ENCODE assay signal across 8 mouse cellular contexts in the genomic region with DNA sequence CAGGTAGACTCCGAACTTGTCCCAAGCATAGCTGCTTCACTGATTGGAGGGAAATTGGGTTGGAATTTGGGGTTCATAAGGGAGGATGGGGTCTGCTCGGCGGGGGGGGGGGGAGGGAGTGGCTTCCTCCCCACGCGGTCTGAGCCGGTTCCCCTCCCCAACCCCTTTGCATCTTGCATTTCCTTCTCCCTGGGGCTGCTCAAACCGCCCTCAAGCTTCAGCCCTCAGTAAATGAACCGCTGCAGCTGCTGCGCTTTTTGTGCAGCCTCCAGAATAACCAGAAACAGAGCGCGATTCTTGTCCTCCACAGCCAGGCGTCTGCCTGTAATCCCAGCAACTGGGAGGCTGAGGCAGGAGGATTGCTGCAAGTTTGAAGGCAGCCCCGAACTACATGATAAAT. TPM values are rescaled to one million over a fixed set of nuclear protein-coding genes. Genes with fewer than 3 reads are reported as not detected.
DNase-seq lines count a peak whose midpoint lies in the region; ATAC-seq and TF ChIP-seq lines count a peak whose summit lies in the region.

No protein-coding gene starts in this region.

- TF ChIP-seq POLR2A in lung, adult 2 months (IDR thresholded peaks at IDR 0.05; ENCODE audit: borderline replicate concordance, extremely low read depth, low read depth, low read length), result no peak
- no peak for TF ChIP-seq POLR2A in olfactory bulb, adult 2 months (IDR thresholded peaks at IDR 0.05; ENCODE audit: insufficient read depth, low read depth, low read length)

- WGBS in forebrain, embryonic 13.5 days, result 27% methylated on average over 13 of the region's 13 CpGs
- 24% methylated on average over 13 of the region's 13 CpGs for WGBS in forebrain, embryonic 15.5 days
- whole genome bisulfite sequencing in lung, adult 2 months, result 21% methylated on average over 13 of the region's 13 CpGs
- WGBS in hindbrain, embryonic 14.5 days, result 20% methylated on average over 12 of the region's 13 CpGs
- WGBS in olfactory bulb, adult 2 months, result 25% methylated on average over 13 of the region's 13 CpGs

- DNase-seq in lung, postnatal 36 days, result peak; percentile 12
- DNase-seq in lung, adult 2 months, result no peak
- DNase-seq in hindbrain, embryonic 14.5 days (ENCODE audit: low spot score), result no peak
- DNase-seq in cerebellum, postnatal 14 days, result no peak

- H3K27ac ChIP-seq in forebrain, embryonic 13.5 days, result no peak overlapping the region
- no peak overlapping the region for H3K27ac ChIP-seq in forebrain, embryonic 15.5 days (replicated peaks)
- H3K27ac ChIP-seq in hindbrain, embryonic 14.5 days, result no peak overlapping the region
- H3K27ac ChIP-seq in olfactory bulb, adult 2 months (ENCODE audit: insufficient read depth, low read depth, low read length), result no peak overlapping the region

- H3K36me3 ChIP-seq in forebrain, embryonic 13.5 days (ENCODE audit: poor library complexity, severe bottlenecking), result no peaks in the 10 kb centered on the region
- H3K36me3 ChIP-seq in forebrain, embryonic 15.5 days, result no peaks in the 10 kb centered on the region
- H3K36me3 ChIP-seq in hindbrain, embryonic 14.5 days (replicated peaks; ENCODE audit: control insufficient read depth, insufficient read depth), result no peaks in the 10 kb centered on the region

- H3K9ac ChIP-seq in forebrain, embryonic 13.5 days, result no peak overlapping the region
- H3K9ac ChIP-seq in forebrain, embryonic 15.5 days (replicated peaks), result no peak overlapping the region
- no peak overlapping the region for H3K9ac ChIP-seq in hindbrain, embryonic 14.5 days

- H3K27me3 ChIP-seq in forebrain, embryonic 13.5 days, result peaks cover 32% of the 10 kb centered on the region
- peaks cover 18% of the 10 kb centered on the region for H3K27me3 ChIP-seq in forebrain, embryonic 15.5 days
- H3K27me3 ChIP-seq in hindbrain, embryonic 14.5 days (ENCODE audit: control insufficient read depth, insufficient read depth, low read length), result peaks cover 23% of the 10 kb centered on the region

- no peak for TF ChIP-seq CTCF in lung, adult 2 months (IDR thresholded peaks at IDR 0.05; ENCODE audit: insufficient read depth, low read length)
- TF ChIP-seq CTCF in olfactory bulb, adult 2 months (IDR thresholded peaks at IDR 0.05; ENCODE audit: insufficient read depth, low read depth, low read length), result no peak

- no peak for ATAC-seq in forebrain, embryonic 13.5 days
- ATAC-seq in forebrain, embryonic 15.5 days (replicated peaks), result no peak
- no peak for ATAC-seq in hindbrain, embryonic 14.5 days (ENCODE audit: low FRiP score)
- ATAC-seq in erythroid progenitor cell, adult 5-6 weeks (replicated peaks; ENCODE audit: low FRiP score, poor library complexity, severe bottlenecking), result no peak

- peaks cover 6% of the 10 kb centered on the region for H3K4me1 ChIP-seq in forebrain, embryonic 13.5 days
- H3K4me1 ChIP-seq in forebrain, embryonic 15.5 days, result peaks cover 7% of the 10 kb centered on the region
- H3K4me1 ChIP-seq in lung, adult 2 months (ENCODE audit: control insufficient read depth, insufficient read depth, low read length), result peaks cover 7% of the 10 kb centered on the region
- no peaks in the 10 kb centered on the region; the same call in 1 of the 2 replicates for H3K4me1 ChIP-seq in hindbrain, embryonic 14.5 days (replicated peaks; ENCODE audit: control insufficient read depth, insufficient read depth, low read length)
- H3K4me1 ChIP-seq in olfactory bulb, adult 2 months (ENCODE audit: control insufficient read depth, insufficient read depth, low read length), result peaks cover 15% of the 10 kb centered on the region

- no peak overlapping the region for H3K4me3 ChIP-seq in forebrain, embryonic 13.5 days
- H3K4me3 ChIP-seq in forebrain, embryonic 15.5 days, result no peak overlapping the region
- no peak overlapping the region for H3K4me3 ChIP-seq in lung, adult 2 months (replicated peaks; ENCODE audit: extremely low read depth, low read depth, low read length)
- no peak overlapping the region for H3K4me3 ChIP-seq in hindbrain, embryonic 14.5 days (replicated peaks; ENCODE audit: low read length)
- H3K4me3 ChIP-seq in olfactory bulb, adult 2 months (ENCODE audit: insufficient read depth, low read depth, low read length), result 0 out of 2 replicates have a peak overlapping the region, but pooled peaks have one; percentile 8

- peak overlapping the region; percentile 59; the same call in 1 of the 2 replicates for H3K4me2 ChIP-seq in forebrain, embryonic 13.5 days
- H3K4me2 ChIP-seq in forebrain, embryonic 15.5 days (replicated peaks), result no peak overlapping the region
- H3K4me2 ChIP-seq in hindbrain, embryonic 14.5 days (replicated peaks), result peak overlapping the region; percentile 52; the same call in 1 of the 2 replicates

- H3K9me3 ChIP-seq in forebrain, embryonic 13.5 days (replicated peaks), result no peaks in the 10 kb centered on the region; the same call in 1 of the 2 replicates
- no peaks in the 10 kb centered on the region for H3K9me3 ChIP-seq in forebrain, embryonic 15.5 days
- H3K9me3 ChIP-seq in hindbrain, embryonic 14.5 days (ENCODE audit: control insufficient read depth, low read length), result no peaks in the 10 kb centered on the region

RNA-seq across cellular contexts. Expression of a gene that starts 12.2 kb away (rescaled TPM):
- 2.7 and 3.3 TPM in 2 replicates for polyA plus RNA-seq in forebrain, embryonic 13.5 days (2015; fragmentation: Nextera tagmentation; extraction: Ambion mirVana)
- 4.4 and 5.3 TPM in 2 replicates for polyA plus RNA-seq in forebrain, embryonic 15.5 days (2015; fragmentation: Nextera tagmentation; extraction: Ambion mirVana)
- 13.3 and 14.8 TPM in 2 replicates for polyA plus RNA-seq in lung, adult 2 months (2012; rRNA removed)
- 3.7 and 3.9 TPM in 2 replicates for polyA plus RNA-seq in hindbrain, embryonic 14.5 days (2014; fragmentation: Nextera tagmentation; extraction: Ambion mirVana)
- not detected in 2 replicates for polyA plus RNA-seq in olfactory bulb, adult 2 months (2012; ENCODE audit: insufficient read depth, insufficient read length, low replicate concordance, missing spikeins)
- total RNA-seq in erythroid progenitor cell, adult 5-6 weeks (2015; ENCODE audit: low replicate concordance), result 2.2 TPM in 1 of 2 replicates, not detected in the other
- total RNA-seq in erythroid progenitor cell, adult 5-6 weeks (2017; ENCODE audit: low replicate concordance), result 0.13 and 1.2 TPM in 2 replicates

RNA-seq across cellular contexts. Expression of a gene that starts 31.4 kb away (rescaled TPM):
- 21.2 and 25.1 TPM in 2 replicates for polyA plus RNA-seq in forebrain, embryonic 13.5 days (2015; fragmentation: Nextera tagmentation; extraction: Ambion mirVana)
- polyA plus RNA-seq in forebrain, embryonic 15.5 days (2015; fragmentation: Nextera tagmentation; extraction: Ambion mirVana), result 26.3 and 28.2 TPM in 2 replicates
- polyA plus RNA-seq in lung, adult 2 months (2012; rRNA removed), result 31.6 and 31.7 TPM in 2 replicates
- 19.1 and 19.8 TPM in 2 replicates for polyA plus RNA-seq in hindbrain, embryonic 14.5 days (2014; fragmentation: Nextera tagmentation; extraction: Ambion mirVana)
- not detected in 2 replicates for polyA plus RNA-seq in olfactory bulb, adult 2 months (2012; ENCODE audit: insufficient read depth, insufficient read length, low replicate concordance, missing spikeins)
- total RNA-seq in erythroid progenitor cell, adult 5-6 weeks (2015; ENCODE audit: low replicate concordance), result 0.84 and 2.2 TPM in 2 replicates
- total RNA-seq in erythroid progenitor cell, adult 5-6 weeks (2017; ENCODE audit: low replicate concordance), result 1.9 and 2.0 TPM in 2 replicates

RNA-seq across cellular contexts. Expression of a gene that starts 34.0 kb away (rescaled TPM):
- 20.1 and 27.6 TPM in 2 replicates for polyA plus RNA-seq in forebrain, embryonic 13.5 days (2015; fragmentation: Nextera tagmentation; extraction: Ambion mirVana)
- polyA plus RNA-seq in forebrain, embryonic 15.5 days (2015; fragmentation: Nextera tagmentation; extraction: Ambion mirVana), result 22.2 and 25.1 TPM in 2 replicates
- 17.2 and 21.8 TPM in 2 replicates for polyA plus RNA-seq in lung, adult 2 months (2012; rRNA removed)
- 20.3 and 22.5 TPM in 2 replicates for polyA plus RNA-seq in hindbrain, embryonic 14.5 days (2014; fragmentation: Nextera tagmentation; extraction: Ambion mirVana)
- not detected in 2 replicates for polyA plus RNA-seq in olfactory bulb, adult 2 months (2012; ENCODE audit: insufficient read depth, insufficient read length, low replicate concordance, missing spikeins)
- total RNA-seq in erythroid progenitor cell, adult 5-6 weeks (2015; ENCODE audit: low replicate concordance), result 1.7 and 2.5 TPM in 2 replicates
- total RNA-seq in erythroid progenitor cell, adult 5-6 weeks (2017; ENCODE audit: low replicate concordance), result 3.3 and 6.2 TPM in 2 replicates
